Mouse (Mus musculus) MEL (cell line): Measurements from ENCODE around the gene 1810046K07Rik. TPM values are rescaled to one million over a fixed set of nuclear protein-coding genes. Genes with fewer than 3 reads are reported as not detected.
A peak's percentile ranks its signal among the peaks of the same experiment; 100 is the strongest.

ENCODE experiments used
- DNase-seq: peaks from one replicate; pipeline ENCODE4 v3.0.0; 2011; ENCODE audit warnings: low read depth, low spot score
- H3K27ac ChIP-seq: 2 replicates; pipeline ENCODE4 v1.5.1; 2012; ENCODE audit warnings: low read depth, mild to moderate bottlenecking, control low read depth, low read length, moderate library complexity; ENCODE audit not compliant: control insufficient read depth
- H3K27me3 ChIP-seq, 2 experiments: fragments of 150-350 bp in 1 of 2; sonication (generic) in 1 of 2; 2 replicates each; pipeline ENCODE4 v1.6.1; 2012; ENCODE audit warnings: low read length in 2 of 2, mild to moderate bottlenecking in 2 of 2, improper control_type of control experiment in 1 of 2, moderate library complexity in 1 of 2; ENCODE audit not compliant: insufficient read depth in 2 of 2, control insufficient read depth in 1 of 2
- H3K36me3 ChIP-seq, 2 experiments: 2 replicates each; pipeline ENCODE4 v1.6.1; 2012 to 2014; ENCODE audit warnings: low read length in 2 of 2, improper control_type of control experiment in 1 of 2, inconsistent platforms in 1 of 2, mild to moderate bottlenecking in 1 of 2; ENCODE audit not compliant: insufficient read depth in 2 of 2, control insufficient read depth in 1 of 2
- H3K4me1 ChIP-seq, 2 experiments: fragments of 150-350 bp in 1 of 2; sonication (generic) in 1 of 2; 2 replicates each; pipeline ENCODE4 v1.6.1; 2012; ENCODE audit warnings: low read length in 2 of 2, improper control_type of control experiment in 1 of 2, mild to moderate bottlenecking in 1 of 2; ENCODE audit not compliant: insufficient read depth in 2 of 2, control insufficient read depth in 1 of 2
- H3K4me3 ChIP-seq, 2 experiments: fragments of 150-350 bp in 1 of 2; sonication (generic) in 1 of 2; 2 replicates each; pipeline ENCODE4 v1.5.1; 2012; ENCODE audit warnings: low read depth in 2 of 2, low read length in 2 of 2, mild to moderate bottlenecking in 2 of 2, moderate library complexity in 2 of 2, control low read depth in 1 of 2, improper control_type of control experiment in 1 of 2; ENCODE audit not compliant: control insufficient read depth in 1 of 2, insufficient read depth in 1 of 2
- H3K79me2 ChIP-seq: 2 replicates; pipeline ENCODE4 v1.6.1; 2012; ENCODE audit warnings: mild to moderate bottlenecking, low read length, moderate library complexity; ENCODE audit not compliant: control insufficient read depth, poor library complexity, insufficient read depth
- H3K9ac ChIP-seq: 2 replicates; pipeline ENCODE4 v1.6.1; 2012; ENCODE audit warnings: low read depth, mild to moderate bottlenecking, control low read depth, low read length, moderate library complexity; ENCODE audit not compliant: control insufficient read depth, poor library complexity, severe bottlenecking
- H3K9me3 ChIP-seq: fragments of 150-350 bp; sonication (generic); replicated peaks from 2 replicates; pipeline ENCODE4 v1.6.1; 2012; ENCODE audit warnings: mild to moderate bottlenecking, low read length, improper control_type of control experiment, moderate library complexity; ENCODE audit not compliant: insufficient read depth
- BHLHE40 ChIP-seq: IDR thresholded peaks from 2 replicates; pipeline ENCODE4 v1.6.1; 2012; ENCODE audit warnings: low read depth, mild to moderate bottlenecking, inconsistent platforms, low read length, improper control_type of control experiment, borderline replicate concordance
- E2F4 ChIP-seq: IDR thresholded peaks from 2 replicates; pipeline ENCODE4 v1.6.1; 2011; ENCODE audit warnings: low read depth, low read length, improper control_type of control experiment, borderline replicate concordance
- GATA1 ChIP-seq: IDR thresholded peaks from 2 replicates; pipeline ENCODE4 v1.6.1; 2011; ENCODE audit warnings: low read depth, low read length, improper control_type of control experiment
- HCFC1 ChIP-seq: IDR thresholded peaks from 2 replicates; pipeline ENCODE4 v1.6.1; 2012; ENCODE audit warnings: low read depth, mild to moderate bottlenecking, inconsistent platforms, low read length, improper control_type of control experiment, moderate library complexity
- KAT2A ChIP-seq: conservative IDR thresholded peaks from 2 replicates; pipeline ENCODE4 v1.6.1; 2012; ENCODE audit warnings: low read depth, low read length, improper control_type of control experiment, inconsistent platforms
- MAFK ChIP-seq: IDR thresholded peaks from 2 replicates; pipeline ENCODE4 v1.6.1; 2011; ENCODE audit warnings: low read depth, mild to moderate bottlenecking, low read length, improper control_type of control experiment, borderline replicate concordance
- MYC ChIP-seq: IDR thresholded peaks from 2 replicates; pipeline ENCODE4 v1.6.1; 2011; ENCODE audit warnings: low read depth, mild to moderate bottlenecking, low read length, improper control_type of control experiment, moderate library complexity
- POLR2AphosphoS2 ChIP-seq: IDR thresholded peaks from 2 replicates; pipeline ENCODE4 v1.6.1; 2011; ENCODE audit warnings: low read length, improper control_type of control experiment
- RAD21 ChIP-seq: IDR thresholded peaks from 2 replicates; pipeline ENCODE4 v1.6.1; 2011; ENCODE audit warnings: mild to moderate bottlenecking, low read depth, low read length, improper control_type of control experiment
- RCOR1 ChIP-seq: IDR thresholded peaks from 2 replicates; pipeline ENCODE4 v1.6.1; 2012; ENCODE audit warnings: low read depth, mild to moderate bottlenecking, inconsistent platforms, low read length, improper control_type of control experiment
- TAL1 ChIP-seq: IDR thresholded peaks from 2 replicates; pipeline ENCODE4 v1.6.1; 2012; ENCODE audit warnings: mild to moderate bottlenecking, inconsistent platforms, low read length, moderate library complexity, mixed read lengths
- TCF12 ChIP-seq: IDR thresholded peaks from 2 replicates; pipeline ENCODE4 v1.6.1; 2014; ENCODE audit warnings: low read depth, mild to moderate bottlenecking, inconsistent platforms, low read length, improper control_type of control experiment, moderate library complexity
- UBTF ChIP-seq: IDR thresholded peaks from 2 replicates; pipeline ENCODE4 v1.6.1; 2012; ENCODE audit warnings: low read depth, mild to moderate bottlenecking, inconsistent platforms, low read length, improper control_type of control experiment, moderate library complexity, borderline replicate concordance; ENCODE audit not compliant: insufficient read depth
- USF2 ChIP-seq, 2 experiments: IDR thresholded peaks; 2 replicates each; pipeline ENCODE4 v1.6.1; 2011 to 2012; ENCODE audit warnings: improper control_type of control experiment in 2 of 2, low read length in 2 of 2, borderline replicate concordance in 1 of 2, inconsistent platforms in 1 of 2, low read depth in 1 of 2, mild to moderate bottlenecking in 1 of 2; ENCODE audit not compliant: insufficient read depth in 1 of 2
- ZC3H11A ChIP-seq: IDR thresholded peaks from 2 replicates; pipeline ENCODE4 v1.6.1; 2012; ENCODE audit warnings: low read depth, mild to moderate bottlenecking, inconsistent platforms, low read length, improper control_type of control experiment
- ZKSCAN1 ChIP-seq: IDR thresholded peaks from 2 replicates; pipeline ENCODE4 v1.6.1; 2012; ENCODE audit warnings: low read depth, mild to moderate bottlenecking, inconsistent platforms, low read length, improper control_type of control experiment, moderate library complexity
- ZNF384 ChIP-seq: IDR thresholded peaks from 2 replicates; pipeline ENCODE4 v1.6.1; 2012; ENCODE audit warnings: low read depth, mild to moderate bottlenecking, inconsistent platforms, low read length, improper control_type of control experiment
- polyA plus RNA-seq, 2 experiments: library from polyadenylated mRNA; stranded (reverse) in 1 of 2; unstranded in 1 of 2; fragments of >175 nt in 1 of 2; fragments of >200 nt in 1 of 2; gene quantifications; 2 replicates each; pipeline versions ENCODE4 v1.2.1 to v1.2.4; 2012; ENCODE audit warnings: low replicate concordance in 2 of 2, low read depth in 1 of 2; ENCODE audit not compliant: insufficient read length in 2 of 2, insufficient read depth in 1 of 2, missing spikeins in 1 of 2
- total RNA-seq: library from RNA; depleted of rRNA; stranded (reverse); fragments of 300-350 nt; gene quantifications from 2 replicates; pipeline ENCODE4 v1.2.3, GENCODE M21; 2012

Gene 1810046K07Rik
- total and polyA plus RNA-seq, 3 experiments: not detected

DNA sequence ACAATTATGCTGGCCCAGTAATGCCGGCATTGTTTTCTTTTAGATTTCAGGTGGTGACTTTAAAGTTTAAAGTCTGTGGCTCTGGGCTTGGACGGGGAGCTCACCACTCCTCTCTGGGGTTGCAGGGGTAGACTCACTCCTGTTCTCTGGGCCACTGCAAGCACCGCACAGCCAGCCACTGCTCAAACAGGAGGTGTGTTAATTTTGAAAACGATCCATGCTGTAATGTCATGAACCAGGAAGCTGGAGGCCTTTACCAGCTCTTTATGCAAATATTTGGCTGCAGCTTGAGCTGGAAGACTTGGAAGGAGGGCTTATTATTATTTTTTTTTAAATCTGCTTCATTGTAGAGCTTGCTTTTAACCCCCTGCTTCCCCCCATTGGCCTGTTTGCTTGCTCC is 54.0 kb downstream of the 1810046K07Rik start:
- H3K4me3 ChIP-seq: no peak overlapping the region
- no peak for DNase-seq

DNA sequence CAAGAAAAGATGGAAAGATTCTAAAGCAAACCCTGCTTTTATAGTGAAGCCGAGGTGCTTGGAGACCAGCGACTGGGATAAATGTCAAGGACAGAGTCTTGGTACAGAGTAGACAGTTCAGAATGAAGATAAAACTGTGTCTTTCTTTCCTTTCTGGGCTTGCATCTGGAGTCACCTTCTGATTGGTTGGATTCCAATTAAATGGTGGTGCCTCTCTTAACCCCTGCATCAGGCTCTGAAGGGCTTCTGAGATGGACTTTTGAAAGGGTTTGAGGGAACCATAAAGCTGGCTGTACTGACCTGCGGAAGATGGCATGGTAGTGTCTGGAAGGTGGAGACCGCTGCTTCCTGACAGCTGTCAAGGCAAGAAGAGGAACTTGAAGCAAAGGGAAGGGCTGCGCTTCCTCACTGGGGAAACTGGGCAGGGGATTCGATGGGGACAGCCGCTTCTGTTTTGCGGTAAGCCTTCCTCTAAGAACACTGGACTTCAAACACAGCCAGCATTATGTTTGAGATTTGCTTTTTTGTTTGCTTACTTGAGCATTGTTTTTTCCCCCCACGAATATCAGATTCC is 55.0 kb downstream of the 1810046K07Rik start:
- peak; percentile 43 for DNase-seq
- H3K27me3 ChIP-seq: peaks cover 15 to 21% of the 10 kb centered on the region in 2 experiments
- H3K4me1 ChIP-seq: 0 out of 4 replicates have a peak, but pooled peaks cover 0 to 4% of the 10 kb centered on the region in 2 experiments
- H3K9ac ChIP-seq: no peak overlapping the region
- no peaks in the 10 kb centered on the region for H3K9me3 ChIP-seq
- no peak overlapping the region for H3K4me3 ChIP-seq
- H3K27ac ChIP-seq: no peak overlapping the region
- no peaks in the 10 kb centered on the region for H3K79me2 ChIP-seq
- TF ChIP-seq KAT2A (no peak), ZKSCAN1 (no peak), USF2 (IDR thresholded peaks at IDR 0.05; ENCODE audit: borderline replicate concordance in 1 of 2, insufficient read depth in 1 of 2, low read depth in 1 of 2, low read length in 2 of 2) (no peak), UBTF (no peak), GATA1 (no peak), MAFK (no peak), POLR2AphosphoS2 (no peak), HCFC1 (no peak)
- H3K36me3 ChIP-seq: no peaks in the 10 kb centered on the region; a peak in 1 of 4 replicates

More for the DNA sequence above, 54.0 kb downstream of the 1810046K07Rik start:
- Histone ChIP-seq H3K9me3 (no peaks in the 10 kb centered on the region), H3K79me2 (no peaks in the 10 kb centered on the region), H3K27me3 (peaks cover 18 to 28% of the 10 kb centered on the region in 2 experiments), H3K27ac (no peak overlapping the region), H3K36me3 (no peaks in the 10 kb centered on the region; a peak in 1 of 4 replicates), H3K4me1 (0 out of 4 replicates have a peak, but pooled peaks cover 0 to 4% of the 10 kb centered on the region in 2 experiments), H3K9ac (no peak overlapping the region)
- TF ChIP-seq TAL1 (no peak), RCOR1 (no peak), ZNF384 (no peak), BHLHE40 (no peak), MYC (no peak), GATA1 (no peak), HCFC1 (no peak), KAT2A (no peak), MAFK (no peak), E2F4 (no peak), ZC3H11A (no peak), RAD21 (no peak), TCF12 (no peak)
